Mouse (Mus musculus): ENCODE measurements at regions not wholly inside any gene's neighbourhood (a gene's known extent, or its start where the extent isn't known, plus 50 kb on each side); places are given as distances from the start of the nearest gene placed in this dataset.
"Not testable (repeated sequence)": the region's sequence is repeated elsewhere in the genome, so short reads cannot be mapped to it uniquely, and the experiment has no call there.

DNA sequence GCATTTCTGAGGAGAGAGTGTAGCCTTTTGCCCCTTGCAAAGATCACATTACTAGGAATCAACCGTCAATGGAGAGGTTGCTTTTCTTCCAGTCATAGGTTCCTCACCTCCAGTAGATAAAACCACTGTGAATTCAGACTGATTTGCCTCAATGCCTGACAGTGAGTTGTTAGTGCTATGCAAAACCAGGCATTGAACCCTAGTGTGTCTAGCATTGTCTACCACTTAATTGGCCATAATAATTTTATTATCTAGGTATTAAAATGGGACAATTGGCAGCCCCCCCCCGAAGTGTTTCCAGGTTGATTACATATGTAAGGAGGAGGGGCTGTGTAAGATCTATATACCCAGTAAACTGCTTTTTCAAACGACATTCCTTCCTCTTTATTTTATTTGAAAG, 147.0 kb downstream of the Brms1l start:
- H3K27me3 ChIP-seq (ENCODE audit: control insufficient read depth, insufficient read depth, low read length) = no peaks in the 10 kb centered on the region
- WGBS = 53% methylated on average over 3 of the region's 3 CpGs
- TF ChIP-seq CTCF (IDR thresholded peaks at IDR 0.05; ENCODE audit: low read depth) = no peak
- no peak for TF ChIP-seq EP300 (optimal IDR thresholded peaks at IDR 0.05)
- DNase-seq (ENCODE audit: low spot score) (no peak), ATAC-seq (ENCODE audit: low FRiP score, low TSS enrichment) (no peak)
- H3K9ac ChIP-seq (ENCODE audit: low read length) = no peak overlapping the region
- H3K36me3 ChIP-seq (ENCODE audit: control insufficient read depth, insufficient read depth, low read length) = no peaks in the 10 kb centered on the region
- H3K9me3 ChIP-seq (ENCODE audit: control insufficient read depth, low read length) = no peaks in the 10 kb centered on the region
- no peak overlapping the region for H3K27ac ChIP-seq (replicated peaks)
- H3K4me3 ChIP-seq (ENCODE audit: low read depth, low read length) = no peak overlapping the region
- no peak overlapping the region for H3K4me2 ChIP-seq (replicated peaks; ENCODE audit: low read depth)
- H3K4me1 ChIP-seq (replicated peaks; ENCODE audit: control insufficient read depth, insufficient read depth) = no peaks in the 10 kb centered on the region

DNA sequence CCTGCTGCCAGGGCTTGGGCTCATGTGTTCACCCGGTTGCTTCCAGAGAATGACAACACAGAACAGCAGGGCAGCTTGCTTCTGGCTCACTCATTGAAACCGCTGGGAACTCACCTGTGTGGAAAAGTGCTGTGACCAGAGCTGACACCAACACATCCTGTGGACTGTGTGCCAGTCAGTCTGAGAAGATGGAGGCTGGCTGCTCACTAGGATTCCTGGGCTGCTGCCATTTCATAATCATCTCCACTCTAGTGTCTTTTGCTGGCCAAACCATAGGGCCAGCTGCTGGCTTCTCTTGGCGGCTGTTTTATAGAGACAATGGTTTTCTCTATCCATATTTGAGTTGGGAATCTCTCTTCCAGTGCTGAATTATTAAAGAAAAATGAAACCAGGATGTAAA, 138.1 kb downstream of the Brms1l start:
- H3K27ac ChIP-seq (replicated peaks) = no peak overlapping the region
- H3K4me1 ChIP-seq (replicated peaks; ENCODE audit: control insufficient read depth, insufficient read depth) = no peaks in the 10 kb centered on the region
- H3K9me3 ChIP-seq (ENCODE audit: control insufficient read depth, low read length) = no peaks in the 10 kb centered on the region
- TF ChIP-seq CTCF (IDR thresholded peaks at IDR 0.05; ENCODE audit: low read depth) = no peak
- no peak for TF ChIP-seq EP300 (optimal IDR thresholded peaks at IDR 0.05)
- no peak overlapping the region for H3K4me3 ChIP-seq (ENCODE audit: low read depth, low read length)
- ATAC-seq (ENCODE audit: low FRiP score, low TSS enrichment) = no peak
- H3K9ac ChIP-seq (ENCODE audit: low read length) = no peak overlapping the region
- H3K36me3 ChIP-seq (ENCODE audit: control insufficient read depth, insufficient read depth, low read length) = no peaks in the 10 kb centered on the region
- H3K27me3 ChIP-seq (ENCODE audit: control insufficient read depth, insufficient read depth, low read length) = no peaks in the 10 kb centered on the region
- no peak overlapping the region for H3K4me2 ChIP-seq (replicated peaks; ENCODE audit: low read depth)
- WGBS = 77% methylated on average over 3 of the region's 3 CpGs
- DNase-seq (ENCODE audit: low spot score) = no peak

DNA sequence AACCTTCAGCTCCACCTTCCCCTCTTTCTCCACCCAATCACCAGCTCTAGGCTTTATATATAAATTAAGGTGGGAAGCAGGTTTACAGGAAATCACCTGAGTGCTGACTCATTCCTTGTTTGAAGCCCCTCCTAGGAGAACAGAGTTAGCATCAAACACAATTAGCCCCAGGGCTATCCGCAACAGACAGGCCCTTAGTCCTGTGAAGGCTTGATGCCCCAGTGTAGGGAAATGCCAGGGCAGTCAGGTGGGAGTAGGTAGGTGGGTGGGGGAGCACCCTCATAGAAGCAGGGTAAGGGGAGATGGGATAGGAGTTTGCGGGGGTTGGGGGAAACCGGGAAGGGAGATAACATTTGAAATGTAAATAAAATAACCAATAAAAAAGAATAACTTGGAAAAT, 123.2 kb downstream of the Brms1l start:
- not testable (repeated sequence) for H3K9me3 ChIP-seq (ENCODE audit: control insufficient read depth, low read length); H3K4me2 ChIP-seq (replicated peaks; ENCODE audit: low read depth); DNase-seq (ENCODE audit: low spot score); ATAC-seq (ENCODE audit: low FRiP score, low TSS enrichment); H3K27ac ChIP-seq (replicated peaks); H3K27me3 ChIP-seq (ENCODE audit: control insufficient read depth, insufficient read depth, low read length); H3K36me3 ChIP-seq (ENCODE audit: control insufficient read depth, insufficient read depth, low read length); H3K4me1 ChIP-seq (replicated peaks; ENCODE audit: control insufficient read depth, insufficient read depth); H3K4me3 ChIP-seq (ENCODE audit: low read depth, low read length); H3K9ac ChIP-seq (ENCODE audit: low read length)
- 74% methylated on average over 3 of the region's 3 CpGs for WGBS

DNA sequence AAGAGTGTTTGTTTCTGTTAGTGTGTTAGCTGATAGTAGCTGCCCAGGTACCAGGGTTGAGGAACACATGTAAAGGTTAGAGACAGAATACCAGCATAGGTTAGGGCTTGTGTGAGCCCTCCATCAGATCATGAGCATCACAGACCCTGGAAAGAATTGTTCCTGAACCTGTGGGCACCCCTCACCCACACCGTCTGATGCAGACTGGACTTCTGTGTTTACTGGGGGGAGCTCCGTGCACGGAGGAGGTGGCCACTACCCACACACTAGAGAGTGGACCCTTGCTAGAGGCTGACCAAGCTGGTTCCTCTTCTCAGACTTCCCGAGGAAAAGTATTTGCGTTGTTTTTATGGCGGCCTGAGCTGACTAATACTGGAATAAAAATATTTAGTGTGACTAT, 104.4 kb downstream of the Brms1l start:
- Histone ChIP-seq H3K4me2 (replicated peaks; ENCODE audit: low read depth) (no peak overlapping the region), H3K4me3 (ENCODE audit: low read depth, low read length) (no peak overlapping the region), H3K27ac (replicated peaks) (no peak overlapping the region), H3K9me3 (ENCODE audit: control insufficient read depth, low read length) (no peaks in the 10 kb centered on the region), H3K36me3 (ENCODE audit: control insufficient read depth, insufficient read depth, low read length) (no peaks in the 10 kb centered on the region), H3K9ac (ENCODE audit: low read length) (no peak overlapping the region), H3K27me3 (ENCODE audit: control insufficient read depth, insufficient read depth, low read length) (no peaks in the 10 kb centered on the region), H3K4me1 (replicated peaks; ENCODE audit: control insufficient read depth, insufficient read depth) (no peaks in the 10 kb centered on the region)
- DNase-seq (ENCODE audit: low spot score) (no peak), ATAC-seq (ENCODE audit: low FRiP score, low TSS enrichment) (no peak)
- TF ChIP-seq EP300 (optimal IDR thresholded peaks at IDR 0.05) (no peak), CTCF (IDR thresholded peaks at IDR 0.05; ENCODE audit: low read depth) (no peak)
- WGBS = 86% methylated on average over 6 of the region's 6 CpGs

DNA sequence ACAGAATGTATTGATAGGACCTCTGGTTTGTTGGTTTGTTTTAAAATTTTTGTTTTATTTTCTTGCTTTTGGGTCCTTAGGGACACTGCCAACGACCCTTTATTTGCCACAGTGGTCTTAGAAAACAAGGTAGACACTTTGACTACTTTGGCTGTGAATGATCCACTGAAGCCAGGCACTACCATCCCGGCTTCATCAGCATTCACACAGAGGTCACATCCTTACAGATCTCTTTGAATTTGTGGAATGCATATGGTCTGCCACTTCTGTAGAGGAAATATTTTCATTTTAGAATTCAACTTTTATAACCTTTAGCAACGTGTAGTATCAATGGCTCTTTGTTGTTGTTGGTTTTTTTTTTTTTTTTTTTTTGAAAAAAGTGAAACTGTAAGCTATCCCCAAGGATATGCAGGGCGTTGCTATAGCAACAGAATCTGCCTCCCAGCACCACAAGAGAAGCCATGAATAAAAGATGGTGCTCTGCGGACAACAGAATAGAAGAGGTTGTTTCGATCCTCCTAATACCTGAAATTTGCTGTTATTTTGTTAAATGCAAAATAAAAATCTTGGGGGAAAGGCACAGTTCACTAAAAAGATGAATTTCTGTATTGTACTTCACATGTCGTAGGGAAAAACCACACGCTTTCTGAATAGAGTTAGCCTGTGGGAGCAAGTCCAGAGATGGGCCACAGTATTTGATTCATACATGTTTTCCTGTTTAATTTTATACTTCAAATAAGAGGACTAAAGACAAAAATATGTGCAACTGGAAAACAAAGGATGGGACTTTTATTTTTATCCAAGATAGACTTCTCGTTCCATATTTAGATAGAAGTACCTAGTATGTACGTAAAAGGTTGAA, 103.4 kb downstream of the Brms1l start:
- no peaks in the 10 kb centered on the region for H3K27me3 ChIP-seq (ENCODE audit: control insufficient read depth, insufficient read depth, low read length)
- H3K36me3 ChIP-seq (ENCODE audit: control insufficient read depth, insufficient read depth, low read length) = no peaks in the 10 kb centered on the region
- no peaks in the 10 kb centered on the region for H3K4me1 ChIP-seq (replicated peaks; ENCODE audit: control insufficient read depth, insufficient read depth)
- no peak overlapping the region for H3K27ac ChIP-seq (replicated peaks)
- no peaks in the 10 kb centered on the region for H3K9me3 ChIP-seq (ENCODE audit: control insufficient read depth, low read length)
- no peak overlapping the region for H3K4me3 ChIP-seq (ENCODE audit: low read depth, low read length)
- DNase-seq (ENCODE audit: low spot score) = no peak
- H3K4me2 ChIP-seq (replicated peaks; ENCODE audit: low read depth) = no peak overlapping the region
- no peak overlapping the region for H3K9ac ChIP-seq (ENCODE audit: low read length)
- ATAC-seq (ENCODE audit: low FRiP score, low TSS enrichment) = no peak
- WGBS = 70% methylated on average over 10 of the region's 10 CpGs
- TF ChIP-seq CTCF (IDR thresholded peaks at IDR 0.05; ENCODE audit: low read depth) (no peak), EP300 (optimal IDR thresholded peaks at IDR 0.05) (no peak)

DNA sequence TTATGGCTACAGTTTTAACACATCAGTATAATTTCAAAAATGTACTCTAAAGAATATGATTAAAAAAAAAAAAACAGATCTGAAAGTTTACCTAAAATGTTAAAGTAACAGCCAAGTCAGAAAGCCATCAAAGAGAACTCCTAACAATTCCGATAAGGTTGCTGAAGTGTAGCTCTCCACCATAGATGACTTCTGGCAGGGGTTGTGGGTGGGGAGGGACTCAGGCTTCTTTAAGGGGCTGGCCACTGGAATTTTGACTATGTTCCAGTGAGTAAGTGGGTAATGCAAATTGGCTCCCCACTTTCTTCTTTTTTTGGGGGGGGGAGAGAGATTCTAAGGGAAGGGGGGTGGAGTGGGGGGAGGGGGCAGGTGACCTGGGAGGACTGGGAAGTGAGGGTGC, 98.0 kb downstream of the Brms1l start:
- Histone ChIP-seq H3K9ac (ENCODE audit: low read length) (no peak overlapping the region), H3K4me3 (ENCODE audit: low read depth, low read length) (no peak overlapping the region), H3K4me1 (replicated peaks; ENCODE audit: control insufficient read depth, insufficient read depth) (no peaks in the 10 kb centered on the region), H3K9me3 (ENCODE audit: control insufficient read depth, low read length) (no peaks in the 10 kb centered on the region), H3K4me2 (replicated peaks; ENCODE audit: low read depth) (no peak overlapping the region), H3K27me3 (ENCODE audit: control insufficient read depth, insufficient read depth, low read length) (no peaks in the 10 kb centered on the region), H3K27ac (replicated peaks) (no peak overlapping the region), H3K36me3 (ENCODE audit: control insufficient read depth, insufficient read depth, low read length) (no peaks in the 10 kb centered on the region)
- ATAC-seq (ENCODE audit: low FRiP score, low TSS enrichment) (no peak), DNase-seq (ENCODE audit: low spot score) (no peak)
- 43% methylated on average over 1 of the region's 1 CpGs for WGBS
- no peak for TF ChIP-seq CTCF (IDR thresholded peaks at IDR 0.05; ENCODE audit: low read depth)
- TF ChIP-seq EP300 (optimal IDR thresholded peaks at IDR 0.05) = no peak

All from stomach, postnatal 0 days (tissue).